Mouse (Mus musculus) cerebellum, postnatal 36 days (tissue): ENCODE measurements around the gene Nxph3.
A peak's percentile ranks its signal among the peaks of the same experiment; 100 is the strongest.

Source experiments
- DNase-seq, 2 experiments: peaks; one replicate each; pipeline ENCODE4 v3.0.0; 2021 to 2022; ENCODE audit warnings: mixed read lengths in 2 of 2

Gene Nxph3

GRCm38 (mm10) chr11:95514298-95514861 lies at the start of gene Nxph3:
Nxph3 (minus strand) TSS chr11:95514570.
- DNase-seq: peak; percentile 77 to 87

GRCm38 (mm10) chr11:95563849-95564248 lies 49.5 kb upstream of the Nxph3 start:
- no peak for DNase-seq

GRCm38 (mm10) chr11:95560773-95561172 lies 46.4 kb upstream of the Nxph3 start:
- no peak for DNase-seq

- DNase-seq: no peak
Measured at GRCm38 (mm10) chr11:95559761-95560160, 45.4 kb upstream of the Nxph3 start.

GRCm38 (mm10) chr11:95557719-95558118 lies 43.3 kb upstream of the Nxph3 start:
- DNase-seq: no peak

GRCm38 (mm10) chr11:95557032-95557431 lies 42.7 kb upstream of the Nxph3 start:
- DNase-seq: no peak

- no peak for DNase-seq
Measured at GRCm38 (mm10) chr11:95555279-95555678, 40.9 kb upstream of the Nxph3 start.

GRCm38 (mm10) chr11:95550301-95551021 lies 36.1 kb upstream of the Nxph3 start:
- DNase-seq: no peak

GRCm38 (mm10) chr11:95546021-95546782 lies 31.8 kb upstream of the Nxph3 start:
- DNase-seq: no peak

GRCm38 (mm10) chr11:95544546-95545327 lies 30.4 kb upstream of the Nxph3 start:
- DNase-seq: no peak

- no peak for DNase-seq
Measured at GRCm38 (mm10) chr11:95540637-95541385, 26.4 kb upstream of the Nxph3 start.

GRCm38 (mm10) chr11:95538378-95539104 lies 24.2 kb upstream of the Nxph3 start:
- no peak for DNase-seq

- peak; percentile 86 to 89 for DNase-seq
Measured at GRCm38 (mm10) chr11:95533484-95534160, 19.3 kb upstream of the Nxph3 start.

GRCm38 (mm10) chr11:95532353-95533072 lies 18.1 kb upstream of the Nxph3 start:
- DNase-seq: no peak

- DNase-seq: no peak
Measured at GRCm38 (mm10) chr11:95528231-95528630, 13.9 kb upstream of the Nxph3 start.

GRCm38 (mm10) chr11:95527307-95527706 lies 12.9 kb upstream of the Nxph3 start:
- DNase-seq: no peak

GRCm38 (mm10) chr11:95521563-95521962 lies 7.2 kb upstream of the Nxph3 start:
- peak; percentile 83 to 87 for DNase-seq

- peak; percentile 92 for DNase-seq
Measured at GRCm38 (mm10) chr11:95520456-95521072, 6.2 kb upstream of the Nxph3 start.

GRCm38 (mm10) chr11:95519996-95520395 lies 5.6 kb upstream of the Nxph3 start:
- DNase-seq: no peak

- DNase-seq: no peak
Measured at GRCm38 (mm10) chr11:95519299-95519698, 4.9 kb upstream of the Nxph3 start.
